ENCODE assay signal across 19 mouse cellular contexts in the genomic region with DNA sequence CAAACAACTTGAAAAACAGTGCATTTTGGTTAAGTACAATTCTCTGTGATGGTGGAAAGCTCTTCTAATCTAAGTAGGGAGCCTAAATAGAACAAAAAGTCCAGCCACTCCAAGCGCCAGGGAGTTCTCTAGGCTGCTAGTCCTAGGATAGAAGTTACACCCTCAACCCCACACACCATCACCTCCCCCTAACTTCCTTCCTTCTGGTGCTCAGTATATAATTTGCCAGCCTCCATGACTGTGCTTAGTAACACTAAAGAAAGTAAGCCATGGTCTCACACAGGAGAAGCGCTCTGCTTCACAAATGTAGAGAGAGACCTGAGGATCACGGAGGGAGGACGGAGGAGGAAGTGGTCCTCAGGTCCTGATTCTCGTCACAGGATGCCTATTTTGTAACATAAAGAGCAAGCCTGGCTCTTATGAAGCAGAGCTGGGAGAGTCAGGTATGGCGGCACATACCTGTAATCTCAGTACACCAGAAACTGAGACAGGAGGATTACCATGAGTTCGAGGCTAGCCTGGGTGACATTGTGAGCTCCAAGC. TPM values are rescaled to one million over a fixed set of nuclear protein-coding genes. Genes with fewer than 3 reads are reported as not detected.
DNase-seq lines count a peak whose midpoint lies in the region; ATAC-seq lines count a peak whose summit lies in the region.
"Had no signal": no experiment of that assay in that cellular context is flagged by ENCODE, and none has a peak within 500 bp of the region (broad histone marks: within the 10 kb centered on the region; RNA-seq: fewer than 3 reads in every experiment).

No protein-coding gene starts in this region.

- no peaks in the 10 kb centered on the region for H3K4me1 ChIP-seq in heart, embryonic 12.5 days (replicated peaks)
- H3K4me1 ChIP-seq in megakaryocyte, embryonic 14.5 days = peaks cover 14% of the 10 kb centered on the region
- H3K4me1 ChIP-seq: embryonic facial prominence, embryonic 12.5 days had no signal

- no peaks in the 10 kb centered on the region for H3K27me3 ChIP-seq in heart, embryonic 12.5 days (replicated peaks)
- peaks cover 2% of the 10 kb centered on the region for H3K27me3 ChIP-seq in megakaryocyte, embryonic 14.5 days (replicated peaks)
- H3K27me3 ChIP-seq: embryonic facial prominence, embryonic 12.5 days; forebrain, embryonic 13.5 days; forebrain, embryonic 15.5 days had no signal

- ATAC-seq in heart, embryonic 12.5 days (ENCODE audit: insufficient number of reproducible peaks, low FRiP score) = no peak
- ATAC-seq in megakaryocyte, adult 5-6 weeks (ENCODE audit: poor library complexity, severe bottlenecking) = no peak
- ATAC-seq in megakaryocyte progenitor cell, adult 5-6 weeks (replicated peaks; ENCODE audit: poor library complexity) = no peak
- ATAC-seq: forebrain, embryonic 13.5 days; forebrain, embryonic 15.5 days had no signal

- H3K4me3 ChIP-seq in heart, embryonic 12.5 days = no peak overlapping the region
- H3K4me3 ChIP-seq in megakaryocyte, embryonic 14.5 days (replicated peaks) = peak overlapping the region; percentile 23
- H3K4me3 ChIP-seq: embryonic facial prominence, embryonic 10.5 days; embryonic facial prominence, embryonic 12.5 days; forebrain, embryonic 13.5 days; forebrain, embryonic 15.5 days had no signal

- no peaks in the 10 kb centered on the region for H3K36me3 ChIP-seq in heart, embryonic 12.5 days
- H3K36me3 ChIP-seq in megakaryocyte, embryonic 14.5 days (replicated peaks; ENCODE audit: low read length) = no peaks in the 10 kb centered on the region
- H3K36me3 ChIP-seq: embryonic facial prominence, embryonic 10.5 days; embryonic facial prominence, embryonic 12.5 days; forebrain, embryonic 15.5 days had no signal

- 83% methylated on average over 7 of the region's 7 CpGs for WGBS in heart, embryonic 12.5 days

- H3K9me3 ChIP-seq in heart, embryonic 12.5 days (replicated peaks) = no peaks in the 10 kb centered on the region
- H3K9me3 ChIP-seq in megakaryocyte, embryonic 14.5 days = no peaks in the 10 kb centered on the region
- H3K9me3 ChIP-seq: embryonic facial prominence, embryonic 10.5 days; embryonic facial prominence, embryonic 12.5 days; forebrain, embryonic 13.5 days; forebrain, embryonic 15.5 days had no signal

- no peak overlapping the region for H3K9ac ChIP-seq in heart, embryonic 12.5 days
- H3K9ac ChIP-seq: embryonic facial prominence, embryonic 12.5 days; forebrain, embryonic 13.5 days; forebrain, embryonic 15.5 days had no signal

- H3K27ac ChIP-seq in heart, embryonic 12.5 days (ENCODE audit: poor library complexity, severe bottlenecking) = no peak overlapping the region
- H3K27ac ChIP-seq: embryonic facial prominence, embryonic 10.5 days; embryonic facial prominence, embryonic 12.5 days; forebrain, embryonic 13.5 days; forebrain, embryonic 15.5 days had no signal

- H3K4me2 ChIP-seq in heart, embryonic 12.5 days = no peak overlapping the region
- H3K4me2 ChIP-seq: embryonic facial prominence, embryonic 12.5 days; forebrain, embryonic 13.5 days; forebrain, embryonic 15.5 days had no signal

- DNase-seq in heart, adult 11 months = peak; percentile 64
- DNase-seq in testis, postnatal 10 days (ENCODE audit: low spot score) = peak; percentile 14
- no peak for DNase-seq in testis, postnatal 14 days (ENCODE audit: low spot score)
- peak; percentile 44 for DNase-seq in telencephalon, adult 2 months (ENCODE audit: low read depth, low spot score)
- DNase-seq: adrenal gland, postnatal 10 days; adrenal gland, postnatal 25 days; cerebellum, adult 11-12 months; cerebellum, adult 2 months; cerebellum, adult 9-10 months; cerebellum, postnatal 10 days; cerebellum, postnatal 25 days had no signal

RNA-seq across cellular contexts. Expression of a gene that starts 33.8 kb away (rescaled TPM):
- 24.4 and 26.0 TPM in 2 replicates for polyA plus RNA-seq in heart, embryonic 12.5 days (2016; fragmentation: Nextera tagmentation; extraction: Ambion mirVana)
- 0.51 and 10.1 TPM in 2 replicates for polyA plus RNA-seq in megakaryocyte, embryonic 14.5 days (2012; ENCODE audit: insufficient read depth, low replicate concordance)
- total RNA-seq in megakaryocyte, adult 5-6 weeks (2015) = 6.6 and 9.1 TPM in 2 replicates
- total RNA-seq in megakaryocyte, adult 5-6 weeks (2017) = 12.8 and 15.1 TPM in 2 replicates
- total RNA-seq in megakaryocyte progenitor cell, adult 5-6 weeks (2015) = 13.2 and 16.2 TPM in 2 replicates
- 22.1 and 26.2 TPM in 2 replicates for total RNA-seq in megakaryocyte progenitor cell, adult 5-6 weeks (2017)
